Mouse (Mus musculus): ENCODE results near the gene Stom. TPM values are rescaled to one million over a fixed set of nuclear protein-coding genes. Genes with fewer than 3 reads are reported as not detected.

The Stom gene
- 28.7 and 29.8 TPM in 2 replicates for polyA plus RNA-seq (2015; fragmentation: Nextera tagmentation; extraction: Ambion mirVana)

DNA sequence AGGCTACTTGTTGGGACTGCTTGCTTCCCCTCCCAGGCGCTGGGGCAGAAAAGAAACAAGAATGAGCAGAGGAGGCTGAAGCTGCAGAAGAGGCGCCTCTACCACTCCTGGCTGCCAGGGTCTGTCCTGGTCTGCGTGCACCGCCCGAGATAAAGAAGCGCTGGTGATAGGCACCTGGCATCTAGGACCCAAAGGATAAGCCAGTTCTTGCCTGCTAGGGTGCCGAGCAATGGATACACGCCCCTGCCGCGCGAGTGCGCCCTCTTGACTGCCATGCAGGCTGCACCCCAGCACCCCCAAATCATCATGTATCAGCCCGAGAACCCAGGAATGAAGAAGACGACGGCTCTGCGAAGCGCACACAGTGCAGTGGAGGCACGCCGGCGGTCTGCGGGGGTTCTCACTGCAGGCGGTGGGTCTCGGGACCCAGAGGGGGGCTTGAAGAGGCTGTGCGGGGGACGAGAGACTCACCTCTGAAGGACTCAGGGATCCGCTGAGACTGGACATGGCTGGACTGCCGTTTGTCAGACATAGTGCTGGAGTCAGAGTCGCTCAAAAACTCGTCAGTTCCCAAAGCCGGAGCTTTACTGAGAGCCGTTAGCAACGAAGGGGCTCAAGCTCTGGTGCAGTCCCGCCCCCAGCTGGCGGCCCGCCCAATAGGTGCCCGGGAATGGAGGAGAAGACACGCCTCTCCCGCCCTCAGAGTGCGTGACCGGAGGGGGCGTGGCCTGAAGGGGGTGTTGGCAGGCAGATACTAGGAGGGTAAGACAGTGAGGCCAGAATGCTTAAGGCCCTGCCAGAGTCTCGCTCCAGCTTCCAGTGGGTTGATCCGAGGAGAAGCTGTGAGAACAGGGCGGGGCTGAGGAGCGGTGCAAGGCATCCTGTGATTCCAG is at the start of gene Stom:
TSS of gene Stom (minus strand) at position 589 of the 893 bp plus-strand sequence.
- no peaks in the 10 kb centered on the region for H3K36me3 ChIP-seq (ENCODE audit: control insufficient read depth, insufficient read depth, low read length)
- H3K4me3 ChIP-seq (ENCODE audit: low read length): peak within 1 kb of the TSS; percentile 63
- peak within 1 kb of the TSS; percentile 65 for H3K4me2 ChIP-seq (ENCODE audit: low read length)
- WGBS: under 1% methylated on average over 45 of the region's 45 CpGs
- peak; percentile 99 for ATAC-seq
- H3K9ac ChIP-seq (ENCODE audit: low read depth, low read length): peak within 1 kb of the TSS; percentile 60
- H3K27ac ChIP-seq (ENCODE audit: low read depth, low read length): peak within 1 kb of the TSS; percentile 74
- H3K9me3 ChIP-seq (ENCODE audit: control insufficient read depth, low read length): no peaks in the 10 kb centered on the region
- no peaks in the 10 kb centered on the region for H3K27me3 ChIP-seq (replicated peaks; ENCODE audit: control insufficient read depth, insufficient read depth, low read length)
- peaks cover 15% of the 10 kb centered on the region for H3K4me1 ChIP-seq (ENCODE audit: control insufficient read depth, insufficient read depth, low read depth, low read length)

DNA sequence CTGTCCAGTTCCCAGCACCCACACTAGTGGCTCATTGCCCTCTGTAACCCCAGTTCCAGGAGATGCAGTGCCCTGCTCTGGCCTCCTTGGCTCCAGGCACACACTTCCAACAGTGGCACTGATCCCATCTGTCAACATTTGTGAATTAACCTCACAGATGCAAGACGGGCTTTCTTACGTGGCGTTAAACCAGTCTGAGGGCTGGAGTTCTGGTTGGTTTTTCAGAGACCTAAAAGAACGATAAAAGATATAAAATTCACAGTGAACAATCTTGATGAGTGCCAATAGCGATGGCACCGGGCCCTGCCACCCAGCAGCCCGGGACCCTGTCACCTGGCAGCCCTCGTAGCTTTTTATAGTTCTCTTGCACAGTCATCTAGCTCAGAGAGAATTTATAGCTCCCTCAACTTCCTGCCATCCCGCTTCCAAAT is 48.7 kb upstream of the Stom start:
- Histone ChIP-seq H3K9me3 (ENCODE audit: control insufficient read depth, low read length) (peaks cover 4% of the 10 kb centered on the region), H3K9ac (ENCODE audit: low read depth, low read length) (no peak overlapping the region), H3K4me1 (ENCODE audit: control insufficient read depth, insufficient read depth, low read depth, low read length) (no peaks in the 10 kb centered on the region), H3K27ac (ENCODE audit: low read depth, low read length) (no peak overlapping the region), H3K27me3 (replicated peaks; ENCODE audit: control insufficient read depth, insufficient read depth, low read length) (no peaks in the 10 kb centered on the region), H3K4me3 (ENCODE audit: low read length) (no peak overlapping the region), H3K4me2 (ENCODE audit: low read length) (no peak overlapping the region), H3K36me3 (ENCODE audit: control insufficient read depth, insufficient read depth, low read length) (no peaks in the 10 kb centered on the region)
- 76% methylated on average over 9 of the region's 9 CpGs for WGBS
- ATAC-seq: no peak

DNA sequence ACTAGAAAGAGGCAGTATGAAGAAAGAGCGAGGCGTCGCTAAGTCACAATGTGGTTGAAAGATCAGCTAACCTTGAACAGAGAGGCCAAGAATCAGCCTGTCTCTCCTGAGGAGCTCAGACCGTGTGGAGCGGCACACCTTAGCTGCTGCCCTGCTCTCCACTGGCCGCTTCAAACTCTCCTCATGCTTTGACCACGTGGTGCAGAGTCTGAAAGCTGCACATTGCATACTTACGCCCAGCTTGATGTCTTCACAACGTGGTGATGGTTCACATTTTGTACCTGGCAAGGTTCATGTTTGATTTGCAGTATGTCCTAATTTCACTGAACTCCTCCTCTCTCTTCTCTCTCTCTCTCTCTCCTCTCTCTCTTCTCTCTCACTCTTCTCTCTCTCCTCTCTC is 42.5 kb upstream of the Stom start:
- Histone ChIP-seq H3K9me3 (ENCODE audit: control insufficient read depth, low read length) (no peaks in the 10 kb centered on the region), H3K4me2 (ENCODE audit: low read length) (no peak overlapping the region), H3K9ac (ENCODE audit: low read depth, low read length) (no peak overlapping the region), H3K36me3 (ENCODE audit: control insufficient read depth, insufficient read depth, low read length) (no peaks in the 10 kb centered on the region), H3K4me1 (ENCODE audit: control insufficient read depth, insufficient read depth, low read depth, low read length) (no peaks in the 10 kb centered on the region), H3K4me3 (ENCODE audit: low read length) (no peak overlapping the region), H3K27me3 (replicated peaks; ENCODE audit: control insufficient read depth, insufficient read depth, low read length) (no peaks in the 10 kb centered on the region), H3K27ac (ENCODE audit: low read depth, low read length) (no peak overlapping the region)
- ATAC-seq: no peak
- 71% methylated on average over 9 of the region's 9 CpGs for WGBS

DNA sequence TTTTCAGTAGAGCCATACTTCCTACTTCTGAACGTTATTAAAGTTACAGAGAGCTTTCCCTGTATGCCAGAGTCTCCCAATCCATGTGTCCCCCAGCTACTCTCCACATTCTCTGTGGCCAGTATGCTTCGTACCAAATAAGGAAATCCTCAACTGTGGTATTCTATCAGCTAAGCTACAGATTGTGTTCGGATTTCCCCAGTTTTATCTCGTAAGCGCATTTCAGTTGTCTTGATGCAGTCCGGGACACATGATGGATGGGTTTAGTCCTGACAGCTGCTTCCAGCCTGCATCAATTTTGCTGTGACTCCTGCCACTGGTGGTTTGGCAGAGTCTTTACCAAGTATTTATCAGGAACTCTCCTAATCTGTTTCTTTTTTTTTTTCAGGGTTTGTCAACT is 40.8 kb upstream of the Stom start:
- no peak overlapping the region for H3K9ac ChIP-seq (ENCODE audit: low read depth, low read length)
- H3K4me3 ChIP-seq (ENCODE audit: low read length): no peak overlapping the region
- H3K4me1 ChIP-seq (ENCODE audit: control insufficient read depth, insufficient read depth, low read depth, low read length): no peaks in the 10 kb centered on the region
- no peaks in the 10 kb centered on the region for H3K36me3 ChIP-seq (ENCODE audit: control insufficient read depth, insufficient read depth, low read length)
- no peaks in the 10 kb centered on the region for H3K9me3 ChIP-seq (ENCODE audit: control insufficient read depth, low read length)
- 76% methylated on average over 6 of the region's 6 CpGs for WGBS
- no peak overlapping the region for H3K27ac ChIP-seq (ENCODE audit: low read depth, low read length)
- no peaks in the 10 kb centered on the region for H3K27me3 ChIP-seq (replicated peaks; ENCODE audit: control insufficient read depth, insufficient read depth, low read length)
- ATAC-seq: no peak
- no peak overlapping the region for H3K4me2 ChIP-seq (ENCODE audit: low read length)

DNA sequence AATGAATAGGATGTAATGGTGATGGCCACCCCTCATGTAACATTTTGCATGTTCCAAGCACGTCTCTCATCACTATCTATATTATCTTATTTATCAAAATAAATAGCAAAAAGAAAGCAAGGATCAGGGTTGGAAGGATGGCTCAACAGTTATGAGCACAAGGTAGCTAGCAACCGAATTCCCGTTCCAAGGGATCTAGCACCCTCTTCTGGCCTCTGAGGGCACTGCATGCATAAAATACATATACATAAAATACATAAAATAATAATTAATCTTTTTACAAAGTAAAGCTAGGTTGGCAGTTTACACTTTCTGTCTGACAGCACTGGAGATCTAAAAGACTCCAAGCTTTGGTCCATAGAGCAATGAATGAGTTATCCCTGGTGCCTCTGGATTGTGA is 36.2 kb upstream of the Stom start:
- Histone ChIP-seq H3K9ac (ENCODE audit: low read depth, low read length) (no peak overlapping the region), H3K27me3 (replicated peaks; ENCODE audit: control insufficient read depth, insufficient read depth, low read length) (no peaks in the 10 kb centered on the region), H3K36me3 (ENCODE audit: control insufficient read depth, insufficient read depth, low read length) (no peaks in the 10 kb centered on the region), H3K27ac (ENCODE audit: low read depth, low read length) (no peak overlapping the region), H3K4me2 (ENCODE audit: low read length) (no peak overlapping the region), H3K4me1 (ENCODE audit: control insufficient read depth, insufficient read depth, low read depth, low read length) (no peaks in the 10 kb centered on the region), H3K4me3 (ENCODE audit: low read length) (no peak overlapping the region), H3K9me3 (ENCODE audit: control insufficient read depth, low read length) (no peaks in the 10 kb centered on the region)
- 16% methylated on average over 3 of the region's 3 CpGs for WGBS
- ATAC-seq: no peak

DNA sequence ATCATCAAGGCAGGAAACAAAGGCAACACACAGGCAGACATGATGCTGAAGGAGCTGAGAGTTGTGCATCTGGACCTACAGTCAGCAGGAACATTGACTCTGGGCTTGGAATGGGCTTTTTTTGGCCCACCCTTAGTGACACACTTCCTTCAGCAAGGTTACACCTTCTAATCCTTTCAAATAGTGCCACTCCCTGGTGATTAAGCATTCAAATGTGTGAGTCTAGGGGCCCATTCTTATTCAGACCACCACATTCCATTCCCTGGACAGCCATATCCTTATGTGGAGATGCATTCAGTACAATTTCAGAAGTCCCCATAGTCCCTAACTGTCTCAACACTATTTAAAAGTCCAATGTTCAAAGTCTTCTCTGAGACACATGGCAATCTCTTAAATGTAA is 33.9 kb upstream of the Stom start:
- Histone ChIP-seq H3K4me1 (ENCODE audit: control insufficient read depth, insufficient read depth, low read depth, low read length) (no peaks in the 10 kb centered on the region), H3K9me3 (ENCODE audit: control insufficient read depth, low read length) (no peaks in the 10 kb centered on the region), H3K4me3 (ENCODE audit: low read length) (no peak overlapping the region), H3K27ac (ENCODE audit: low read depth, low read length) (no peak overlapping the region), H3K4me2 (ENCODE audit: low read length) (no peak overlapping the region), H3K27me3 (replicated peaks; ENCODE audit: control insufficient read depth, insufficient read depth, low read length) (no peaks in the 10 kb centered on the region), H3K9ac (ENCODE audit: low read depth, low read length) (no peak overlapping the region), H3K36me3 (ENCODE audit: control insufficient read depth, insufficient read depth, low read length) (no peaks in the 10 kb centered on the region)
- no peak for ATAC-seq

DNA sequence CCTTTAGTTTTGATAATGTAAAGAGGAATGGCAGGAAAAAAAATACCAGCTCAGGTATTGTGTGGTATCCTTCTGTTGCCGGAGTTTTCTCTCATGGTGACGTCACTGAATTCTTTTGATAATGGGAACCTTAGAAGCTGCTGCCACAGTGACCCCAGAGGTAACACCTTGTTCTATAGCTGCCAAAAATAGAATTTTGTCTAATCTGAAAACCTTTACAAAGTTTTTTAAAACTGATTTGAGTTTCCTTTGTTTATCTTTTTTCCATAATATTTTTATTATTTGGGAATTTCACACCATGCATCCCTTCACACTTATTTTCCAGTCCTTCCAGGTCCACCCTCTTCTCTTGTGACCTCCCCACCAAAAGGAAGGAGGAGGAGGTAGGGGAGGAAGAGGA is 30.9 kb upstream of the Stom start, which contains the start of gene 4930568D16Rik:
TSS of gene 4930568D16Rik (minus strand) at position 101 of the 400 bp plus-strand sequence.
- H3K4me1 ChIP-seq (ENCODE audit: control insufficient read depth, insufficient read depth, low read depth, low read length): no peaks in the 10 kb centered on the region
- ATAC-seq: no peak
- H3K27me3 ChIP-seq (replicated peaks; ENCODE audit: control insufficient read depth, insufficient read depth, low read length): no peaks in the 10 kb centered on the region
- H3K36me3 ChIP-seq (ENCODE audit: control insufficient read depth, insufficient read depth, low read length): no peaks in the 10 kb centered on the region
- no peak within 1 kb of the TSS for H3K4me2 ChIP-seq (ENCODE audit: low read length)
- no peaks in the 10 kb centered on the region; the same call in 1 of the 2 replicates for H3K9me3 ChIP-seq (ENCODE audit: control insufficient read depth, low read length)
- no peak within 1 kb of the TSS for H3K4me3 ChIP-seq (ENCODE audit: low read length)
- no peak within 1 kb of the TSS for H3K9ac ChIP-seq (ENCODE audit: low read depth, low read length)
- H3K27ac ChIP-seq (ENCODE audit: low read depth, low read length): no peak within 1 kb of the TSS
- 78% methylated on average over 2 of the region's 2 CpGs for WGBS

DNA sequence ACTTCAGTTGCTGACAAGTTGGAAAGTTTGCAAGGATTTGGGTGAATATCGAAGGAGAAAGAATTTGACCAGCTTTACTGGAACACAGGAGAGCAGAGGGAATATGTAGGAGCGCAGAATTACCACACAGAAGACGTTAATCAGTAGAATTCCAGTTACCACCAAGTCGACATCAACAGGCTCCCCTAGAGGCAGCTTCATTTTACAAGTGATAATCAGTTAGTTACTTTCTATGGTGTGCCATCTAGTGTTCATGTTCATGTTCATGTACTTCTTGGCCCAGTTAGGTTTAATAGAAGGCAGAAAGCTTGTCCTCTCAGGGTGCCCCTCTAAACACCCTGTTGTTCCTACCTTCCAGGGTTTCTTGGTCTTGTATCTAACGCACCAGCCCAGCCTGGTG is 12.4 kb upstream of the Stom start:
- H3K9ac ChIP-seq (ENCODE audit: low read depth, low read length): no peak overlapping the region
- no peak overlapping the region for H3K4me3 ChIP-seq (ENCODE audit: low read length)
- 57% methylated on average over 5 of the region's 5 CpGs for WGBS
- no peaks in the 10 kb centered on the region for H3K36me3 ChIP-seq (ENCODE audit: control insufficient read depth, insufficient read depth, low read length)
- no peak for ATAC-seq
- H3K4me2 ChIP-seq (ENCODE audit: low read length): no peak overlapping the region
- no peak overlapping the region for H3K27ac ChIP-seq (ENCODE audit: low read depth, low read length)
- H3K9me3 ChIP-seq (ENCODE audit: control insufficient read depth, low read length): no peaks in the 10 kb centered on the region
- no peaks in the 10 kb centered on the region for H3K27me3 ChIP-seq (replicated peaks; ENCODE audit: control insufficient read depth, insufficient read depth, low read length)
- no peaks in the 10 kb centered on the region for H3K4me1 ChIP-seq (ENCODE audit: control insufficient read depth, insufficient read depth, low read depth, low read length)

DNA sequence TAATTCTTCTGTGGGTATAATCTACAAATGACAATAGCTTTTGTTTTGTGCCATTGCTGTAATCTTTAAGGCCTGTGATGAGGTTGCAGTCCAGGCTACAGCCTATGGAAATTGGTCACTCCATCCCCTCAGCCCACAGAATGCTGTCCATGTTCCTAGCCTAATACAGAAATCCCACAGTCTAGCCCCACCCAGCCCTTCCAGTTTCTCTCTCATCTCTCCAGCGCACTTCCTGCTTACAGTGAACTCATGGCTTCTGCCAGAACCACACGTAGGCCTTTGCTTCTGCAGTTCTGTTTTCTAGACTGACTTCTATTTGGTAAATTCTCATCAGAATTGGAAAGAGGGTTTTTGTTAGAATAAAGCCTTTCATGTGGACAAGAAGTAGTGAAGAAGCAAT is 9.2 kb upstream of the Stom start:
- Histone ChIP-seq H3K9ac (ENCODE audit: low read depth, low read length) (no peak overlapping the region), H3K4me1 (ENCODE audit: control insufficient read depth, insufficient read depth, low read depth, low read length) (no peaks in the 10 kb centered on the region), H3K27me3 (replicated peaks; ENCODE audit: control insufficient read depth, insufficient read depth, low read length) (no peaks in the 10 kb centered on the region), H3K4me2 (ENCODE audit: low read length) (no peak overlapping the region), H3K4me3 (ENCODE audit: low read length) (no peak overlapping the region), H3K9me3 (ENCODE audit: control insufficient read depth, low read length) (no peaks in the 10 kb centered on the region), H3K27ac (ENCODE audit: low read depth, low read length) (no peak overlapping the region), H3K36me3 (ENCODE audit: control insufficient read depth, insufficient read depth, low read length) (no peaks in the 10 kb centered on the region)
- WGBS: 72% methylated on average over 2 of the region's 2 CpGs
- ATAC-seq: no peak
